Mouse (Mus musculus): Measurements from ENCODE around the gene Obsl1. TPM values are rescaled to one million over a fixed set of nuclear protein-coding genes. Genes with fewer than 3 reads are reported as not detected.

Obsl1 gene
- 62.3 and 67.1 TPM in 2 replicates for polyA plus RNA-seq (2015; fragmentation: Nextera tagmentation; extraction: Ambion mirVana)

GRCm38 (mm10) chr1:75505956-75506831, at the start of gene Obsl1:
TSS of gene Obsl1 (minus strand) at chr1:75506452.
- H3K9me3 ChIP-seq = no peaks in the 10 kb centered on the region
- under 1% methylated on average over 64 of the region's 65 CpGs for WGBS
- peak within 1 kb of the TSS; percentile 98 for H3K9ac ChIP-seq
- H3K4me3 ChIP-seq = peak within 1 kb of the TSS; percentile 89
- ATAC-seq (ENCODE audit: insufficient number of reproducible peaks, insufficient read depth, low FRiP score, low TSS enrichment, low read depth) = peak; percentile 86
- H3K36me3 ChIP-seq = peaks cover 26% of the 10 kb centered on the region
- no peaks in the 10 kb centered on the region for H3K27me3 ChIP-seq
- H3K27ac ChIP-seq = peak within 1 kb of the TSS; percentile 97
- H3K4me1 ChIP-seq = peaks cover 39% of the 10 kb centered on the region
- peak within 1 kb of the TSS; percentile 95 for H3K4me2 ChIP-seq

GRCm38 (mm10) chr1:75555680-75556079, 49.4 kb upstream of the Obsl1 start:
- WGBS = 86% methylated on average over 7 of the region's 7 CpGs
- no peak overlapping the region for H3K27ac ChIP-seq
- ATAC-seq (ENCODE audit: insufficient number of reproducible peaks, insufficient read depth, low FRiP score, low TSS enrichment, low read depth) = no peak

GRCm38 (mm10) chr1:75550586-75550985, 44.3 kb upstream of the Obsl1 start:
- H3K9me3 ChIP-seq = no peaks in the 10 kb centered on the region
- H3K36me3 ChIP-seq = peaks cover 74% of the 10 kb centered on the region
- H3K27me3 ChIP-seq = no peaks in the 10 kb centered on the region
- 80% methylated on average over 15 of the region's 15 CpGs for WGBS
- ATAC-seq (ENCODE audit: insufficient number of reproducible peaks, insufficient read depth, low FRiP score, low TSS enrichment, low read depth) = no peak
- no peak overlapping the region for H3K27ac ChIP-seq
- H3K9ac ChIP-seq = peak overlapping the region; percentile 49
- H3K4me3 ChIP-seq = no peak overlapping the region
- no peak overlapping the region for H3K4me2 ChIP-seq
- peaks cover 14% of the 10 kb centered on the region for H3K4me1 ChIP-seq

More at GRCm38 (mm10) chr1:75555680-75556079, 49.4 kb upstream of the Obsl1 start:
- no peak overlapping the region for H3K9ac ChIP-seq
- H3K4me2 ChIP-seq = no peak overlapping the region
- H3K36me3 ChIP-seq = peaks cover 76% of the 10 kb centered on the region
- H3K4me1 ChIP-seq = peaks cover 16% of the 10 kb centered on the region
- no peaks in the 10 kb centered on the region for H3K9me3 ChIP-seq
- H3K4me3 ChIP-seq = no peak overlapping the region
- H3K27me3 ChIP-seq = no peaks in the 10 kb centered on the region

- Histone ChIP-seq H3K9ac (no peak overlapping the region), H3K9me3 (no peaks in the 10 kb centered on the region), H3K27ac (no peak overlapping the region), H3K27me3 (no peaks in the 10 kb centered on the region), H3K4me3 (no peak overlapping the region), H3K4me2 (no peak overlapping the region), H3K4me1 (peaks cover 15% of the 10 kb centered on the region), H3K36me3 (peaks cover 64% of the 10 kb centered on the region)
- no peak for ATAC-seq (ENCODE audit: insufficient number of reproducible peaks, insufficient read depth, low FRiP score, low TSS enrichment, low read depth)
- WGBS = 79% methylated on average over 17 of the region's 17 CpGs
Measured at GRCm38 (mm10) chr1:75549289-75550279, 43.3 kb upstream of the Obsl1 start.

GRCm38 (mm10) chr1:75548871-75549270, 42.6 kb upstream of the Obsl1 start:
- Histone ChIP-seq H3K9ac (no peak overlapping the region), H3K4me2 (no peak overlapping the region), H3K9me3 (no peaks in the 10 kb centered on the region), H3K4me1 (peaks cover 15% of the 10 kb centered on the region), H3K4me3 (no peak overlapping the region), H3K27ac (peak overlapping the region; percentile 4; the same call in 1 of the 2 replicates), H3K36me3 (peaks cover 57% of the 10 kb centered on the region), H3K27me3 (no peaks in the 10 kb centered on the region)
- WGBS = 90% methylated on average over 17 of the region's 17 CpGs
- no peak for ATAC-seq (ENCODE audit: insufficient number of reproducible peaks, insufficient read depth, low FRiP score, low TSS enrichment, low read depth)

GRCm38 (mm10) chr1:75548083-75548482, 41.8 kb upstream of the Obsl1 start:
- H3K27ac ChIP-seq = no peak overlapping the region
- no peak overlapping the region for H3K9ac ChIP-seq
- no peak for ATAC-seq (ENCODE audit: insufficient number of reproducible peaks, insufficient read depth, low FRiP score, low TSS enrichment, low read depth)
- WGBS = 98% methylated on average over 3 of the region's 3 CpGs
- H3K4me3 ChIP-seq = no peak overlapping the region
- peaks cover 15% of the 10 kb centered on the region for H3K4me1 ChIP-seq
- H3K9me3 ChIP-seq = peaks cover under 1% of the 10 kb centered on the region; the same call in 1 of the 2 replicates
- no peaks in the 10 kb centered on the region for H3K27me3 ChIP-seq
- H3K4me2 ChIP-seq = no peak overlapping the region
- H3K36me3 ChIP-seq = peaks cover 49% of the 10 kb centered on the region

GRCm38 (mm10) chr1:75547351-75547750, 41.1 kb upstream of the Obsl1 start:
- no peaks in the 10 kb centered on the region for H3K27me3 ChIP-seq
- peak overlapping the region; percentile 77 for H3K4me3 ChIP-seq
- no peak for ATAC-seq (ENCODE audit: insufficient number of reproducible peaks, insufficient read depth, low FRiP score, low TSS enrichment, low read depth)
- H3K4me1 ChIP-seq = peaks cover 15% of the 10 kb centered on the region
- H3K9ac ChIP-seq = 0 out of 2 replicates have a peak overlapping the region, but pooled peaks have one; percentile 91
- 93% methylated on average over 13 of the region's 13 CpGs for WGBS
- H3K36me3 ChIP-seq = peaks cover 42% of the 10 kb centered on the region
- no peak overlapping the region for H3K27ac ChIP-seq
- H3K9me3 ChIP-seq = peaks cover 4% of the 10 kb centered on the region; the same call in 1 of the 2 replicates
- peak overlapping the region; percentile 70 for H3K4me2 ChIP-seq

- peaks cover 31% of the 10 kb centered on the region for H3K36me3 ChIP-seq
- no peaks in the 10 kb centered on the region for H3K27me3 ChIP-seq
- peak within 1 kb of the TSS; percentile 70 for H3K4me2 ChIP-seq
- H3K4me1 ChIP-seq = peaks cover 15% of the 10 kb centered on the region
- ATAC-seq (ENCODE audit: insufficient number of reproducible peaks, insufficient read depth, low FRiP score, low TSS enrichment, low read depth) = peak; percentile 69
- H3K4me3 ChIP-seq = peak within 1 kb of the TSS; percentile 77
- peak within 1 kb of the TSS; percentile 91 for H3K9ac ChIP-seq
- 2% methylated on average over 58 of the region's 64 CpGs for WGBS
- H3K27ac ChIP-seq = peak within 1 kb of the TSS; percentile 83
- H3K9me3 ChIP-seq = peaks cover 4% of the 10 kb centered on the region; the same call in 1 of the 2 replicates
Measured at GRCm38 (mm10) chr1:75545965-75546956, 40.0 kb upstream of the Obsl1 start, which contains the start of gene Slc4a3. TSS of gene Slc4a3 (plus strand) at chr1:75546266.

- Histone ChIP-seq H3K4me1 (peaks cover 15% of the 10 kb centered on the region), H3K27ac (no peak overlapping the region), H3K27me3 (no peaks in the 10 kb centered on the region), H3K4me3 (no peak overlapping the region), H3K9me3 (peaks cover 4% of the 10 kb centered on the region; the same call in 1 of the 2 replicates), H3K36me3 (peaks cover 15% of the 10 kb centered on the region), H3K9ac (no peak overlapping the region), H3K4me2 (no peak overlapping the region)
- 92% methylated on average over 6 of the region's 6 CpGs for WGBS
- ATAC-seq (ENCODE audit: insufficient number of reproducible peaks, insufficient read depth, low FRiP score, low TSS enrichment, low read depth) = no peak
Measured at GRCm38 (mm10) chr1:75544351-75544750, 38.1 kb upstream of the Obsl1 start.

- Histone ChIP-seq H3K36me3 (peaks cover 7% of the 10 kb centered on the region), H3K27ac (no peak overlapping the region), H3K4me3 (no peak overlapping the region), H3K9me3 (peaks cover 4% of the 10 kb centered on the region; the same call in 1 of the 2 replicates), H3K4me1 (peaks cover 6% of the 10 kb centered on the region; the same call in 1 of the 2 replicates), H3K4me2 (no peak overlapping the region), H3K9ac (no peak overlapping the region), H3K27me3 (no peaks in the 10 kb centered on the region)
- 85% methylated on average over 7 of the region's 7 CpGs for WGBS
- no peak for ATAC-seq (ENCODE audit: insufficient number of reproducible peaks, insufficient read depth, low FRiP score, low TSS enrichment, low read depth)
Measured at GRCm38 (mm10) chr1:75541496-75541895, 35.2 kb upstream of the Obsl1 start.
